Mouse (Mus musculus): ENCODE data around the gene Slc35e3. TPM values are rescaled to one million over a fixed set of nuclear protein-coding genes. Genes with fewer than 3 reads are reported as not detected.
"Not testable (repeated sequence)": the region's sequence is repeated elsewhere in the genome, so short reads cannot be mapped to it uniquely, and the experiment has no call there.

The Slc35e3 gene
- total RNA-seq, 2 experiments from 2014 or later = 6.1 to 14.4 TPM

GRCm38 (mm10) chr10:117764598-117764997, 18.4 kb upstream of the Slc35e3 start:
- peak; percentile 85 for ATAC-seq (replicated peaks; ENCODE audit: poor library complexity, severe bottlenecking)

GRCm38 (mm10) chr10:117763588-117764190, 17.5 kb upstream of the Slc35e3 start:
- ATAC-seq (replicated peaks; ENCODE audit: poor library complexity, severe bottlenecking) = no peak

GRCm38 (mm10) chr10:117762966-117763365, 16.8 kb upstream of the Slc35e3 start:
- no peak for ATAC-seq (replicated peaks; ENCODE audit: poor library complexity, severe bottlenecking)

- no peak for ATAC-seq (replicated peaks; ENCODE audit: poor library complexity, severe bottlenecking)
Measured at GRCm38 (mm10) chr10:117762281-117762830, 16.2 kb upstream of the Slc35e3 start.

GRCm38 (mm10) chr10:117761551-117761950, 15.4 kb upstream of the Slc35e3 start:
- no peak for ATAC-seq (replicated peaks; ENCODE audit: poor library complexity, severe bottlenecking)

- no peak for ATAC-seq (replicated peaks; ENCODE audit: poor library complexity, severe bottlenecking)
Measured at GRCm38 (mm10) chr10:117760831-117761335, 14.7 kb upstream of the Slc35e3 start.

GRCm38 (mm10) chr10:117759844-117760630, 13.9 kb upstream of the Slc35e3 start:
- ATAC-seq (replicated peaks; ENCODE audit: poor library complexity, severe bottlenecking) = no peak

- ATAC-seq (replicated peaks; ENCODE audit: poor library complexity, severe bottlenecking) = no peak
Measured at GRCm38 (mm10) chr10:117758749-117759727, 12.9 kb upstream of the Slc35e3 start.

GRCm38 (mm10) chr10:117758344-117758743, 12.2 kb upstream of the Slc35e3 start:
- not testable (repeated sequence) for ATAC-seq (replicated peaks; ENCODE audit: poor library complexity, severe bottlenecking)

- no peak for ATAC-seq (replicated peaks; ENCODE audit: poor library complexity, severe bottlenecking)
Measured at GRCm38 (mm10) chr10:117757796-117758342, 11.7 kb upstream of the Slc35e3 start.

GRCm38 (mm10) chr10:117757259-117757658, 11.1 kb upstream of the Slc35e3 start:
- no peak for ATAC-seq (replicated peaks; ENCODE audit: poor library complexity, severe bottlenecking)

GRCm38 (mm10) chr10:117756784-117757183, 10.6 kb upstream of the Slc35e3 start:
- no peak for ATAC-seq (replicated peaks; ENCODE audit: poor library complexity, severe bottlenecking)

- ATAC-seq (replicated peaks; ENCODE audit: poor library complexity, severe bottlenecking) = no peak
Measured at GRCm38 (mm10) chr10:117755799-117756467, 9.8 kb upstream of the Slc35e3 start.

GRCm38 (mm10) chr10:117755086-117755798, 9.1 kb upstream of the Slc35e3 start:
- peak; percentile 94 for ATAC-seq (replicated peaks; ENCODE audit: poor library complexity, severe bottlenecking)

- no peak for ATAC-seq (replicated peaks; ENCODE audit: poor library complexity, severe bottlenecking)
Measured at GRCm38 (mm10) chr10:117754609-117754940, 8.4 kb upstream of the Slc35e3 start.

GRCm38 (mm10) chr10:117753711-117754608, 7.8 kb upstream of the Slc35e3 start:
- ATAC-seq (replicated peaks; ENCODE audit: poor library complexity, severe bottlenecking) = no peak

- no peak for ATAC-seq (replicated peaks; ENCODE audit: poor library complexity, severe bottlenecking)
Measured at GRCm38 (mm10) chr10:117752851-117753647, 6.9 kb upstream of the Slc35e3 start.

Data from granulocyte monocyte progenitor cell, adult 5-6 weeks (primary cell).